Mouse (Mus musculus): ENCODE results near the gene AW549877. TPM values are rescaled to one million over a fixed set of nuclear protein-coding genes. Genes with fewer than 3 reads are reported as not detected.

AW549877 gene
- 0.48 TPM in 1 of 2 replicates, not detected in the other for polyA plus RNA-seq (2012; ENCODE audit: insufficient read depth, low replicate concordance)

DNA sequence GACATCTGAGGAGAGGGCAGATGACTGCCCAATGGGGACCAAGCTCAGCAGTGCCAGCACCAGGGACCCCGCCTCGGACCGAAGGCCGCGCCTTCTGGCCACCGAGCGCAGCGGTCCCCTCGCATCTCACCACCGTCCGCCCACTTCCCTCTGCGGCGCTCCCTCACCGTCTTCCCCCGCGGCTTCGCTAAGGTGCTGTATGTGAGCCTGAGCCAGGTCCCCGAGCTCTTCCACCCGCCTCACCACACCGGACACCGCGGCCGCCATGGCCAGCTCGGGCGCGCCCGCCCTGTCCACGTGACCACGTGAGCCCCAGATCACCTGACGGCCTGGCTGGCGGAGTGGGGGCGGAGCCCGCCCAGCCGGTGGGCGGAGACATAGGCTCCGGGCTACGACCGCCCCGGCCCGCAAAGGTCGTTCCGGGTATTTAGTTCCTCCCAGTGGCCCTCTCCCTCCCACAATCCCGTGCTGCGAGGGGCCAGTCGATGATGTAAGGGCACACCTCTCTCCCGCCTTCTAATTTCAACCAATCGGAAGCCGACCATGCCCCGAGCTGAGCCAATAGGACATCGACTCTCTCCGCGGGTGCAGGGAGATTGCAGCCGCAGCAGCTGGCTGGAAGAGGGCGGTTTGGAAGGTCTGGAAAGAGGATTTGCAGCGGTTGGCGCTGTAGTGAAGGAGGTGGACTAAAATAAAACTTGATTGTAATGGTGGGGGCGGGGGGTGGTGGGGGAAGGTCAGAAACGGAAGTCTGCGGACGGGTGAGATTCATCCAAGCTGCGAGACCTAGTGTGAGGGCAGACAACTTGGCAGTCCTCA is at the start of gene AW549877:
AW549877 (minus strand) TSS at position 297 of the 819 bp plus-strand sequence.
- Histone ChIP-seq H3K36me3 (replicated peaks; ENCODE audit: low read length) (peaks cover 19% of the 10 kb centered on the region), H3K27me3 (replicated peaks) (no peaks in the 10 kb centered on the region)
- TF ChIP-seq FLI1 (IDR thresholded peaks at IDR 0.05; ENCODE audit: low read length): no peak
- no peak for TF ChIP-seq GATA1 (IDR thresholded peaks at IDR 0.05; ENCODE audit: borderline replicate concordance, low read length)

DNA sequence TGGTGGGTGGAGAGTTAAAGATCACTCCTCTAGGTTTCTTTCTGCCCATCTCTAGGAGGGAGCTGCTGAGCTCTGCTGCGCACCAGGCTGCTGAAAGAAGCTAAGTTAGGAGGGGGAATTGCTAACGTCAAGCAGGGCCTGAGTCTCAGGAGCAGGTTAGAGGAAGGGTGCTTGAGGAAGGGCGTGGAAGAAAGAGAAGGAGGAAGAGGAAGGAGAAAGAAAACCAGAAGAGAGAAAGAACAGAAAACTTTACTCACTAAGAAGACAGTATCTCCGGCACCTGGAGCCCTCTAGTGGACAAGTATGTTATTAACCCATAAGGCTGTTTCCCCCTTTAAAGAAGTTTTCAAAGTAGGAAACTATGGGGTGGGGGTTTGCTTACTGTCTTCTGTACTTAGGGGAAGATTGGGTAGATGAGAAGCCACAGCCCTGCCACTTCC is 47.5 kb upstream of the AW549877 start:
- TF ChIP-seq FLI1 (IDR thresholded peaks at IDR 0.05; ENCODE audit: low read length) (no peak), GATA1 (IDR thresholded peaks at IDR 0.05; ENCODE audit: borderline replicate concordance, low read length) (no peak)
- no peaks in the 10 kb centered on the region for H3K27me3 ChIP-seq (replicated peaks)
- H3K4me1 ChIP-seq: peaks cover 18% of the 10 kb centered on the region
- peaks cover 71% of the 10 kb centered on the region for H3K36me3 ChIP-seq (replicated peaks; ENCODE audit: low read length)
- H3K4me3 ChIP-seq (replicated peaks): peak overlapping the region; percentile 75
- H3K9me3 ChIP-seq: no peaks in the 10 kb centered on the region; the same call in 1 of the 2 replicates

More for the DNA sequence above, at the start of gene AW549877:
- H3K4me3 ChIP-seq (replicated peaks): peak within 1 kb of the TSS; percentile 99
- no peaks in the 10 kb centered on the region for H3K9me3 ChIP-seq
- peaks cover 19% of the 10 kb centered on the region for H3K4me1 ChIP-seq

DNA sequence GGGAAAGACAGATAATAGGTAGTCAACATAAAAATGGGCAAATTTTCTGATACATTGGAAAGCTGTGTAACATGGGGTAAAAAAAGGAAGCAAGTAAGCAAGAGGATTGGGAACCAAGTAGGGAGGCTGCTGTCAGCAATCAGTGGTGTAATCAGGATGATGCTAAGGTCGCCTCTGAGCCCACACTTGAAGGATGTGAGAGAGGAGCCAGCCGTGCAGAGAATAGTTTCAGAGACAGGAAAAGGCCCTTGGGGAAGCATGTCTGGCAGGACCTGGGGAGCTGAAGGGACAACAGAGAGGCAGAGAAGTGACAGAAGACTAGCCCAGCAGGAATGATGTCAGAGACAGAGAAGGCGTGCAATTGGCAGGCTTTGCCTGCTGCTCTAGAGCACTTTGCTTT is 46.9 kb upstream of the AW549877 start:
- H3K27me3 ChIP-seq (replicated peaks): no peaks in the 10 kb centered on the region
- peaks cover 18% of the 10 kb centered on the region for H3K4me1 ChIP-seq
- TF ChIP-seq FLI1 (IDR thresholded peaks at IDR 0.05; ENCODE audit: low read length): no peak
- TF ChIP-seq GATA1 (IDR thresholded peaks at IDR 0.05; ENCODE audit: borderline replicate concordance, low read length): no peak
- H3K36me3 ChIP-seq (replicated peaks; ENCODE audit: low read length): peaks cover 71% of the 10 kb centered on the region
- no peak overlapping the region for H3K4me3 ChIP-seq (replicated peaks)
- no peaks in the 10 kb centered on the region; the same call in 1 of the 2 replicates for H3K9me3 ChIP-seq

DNA sequence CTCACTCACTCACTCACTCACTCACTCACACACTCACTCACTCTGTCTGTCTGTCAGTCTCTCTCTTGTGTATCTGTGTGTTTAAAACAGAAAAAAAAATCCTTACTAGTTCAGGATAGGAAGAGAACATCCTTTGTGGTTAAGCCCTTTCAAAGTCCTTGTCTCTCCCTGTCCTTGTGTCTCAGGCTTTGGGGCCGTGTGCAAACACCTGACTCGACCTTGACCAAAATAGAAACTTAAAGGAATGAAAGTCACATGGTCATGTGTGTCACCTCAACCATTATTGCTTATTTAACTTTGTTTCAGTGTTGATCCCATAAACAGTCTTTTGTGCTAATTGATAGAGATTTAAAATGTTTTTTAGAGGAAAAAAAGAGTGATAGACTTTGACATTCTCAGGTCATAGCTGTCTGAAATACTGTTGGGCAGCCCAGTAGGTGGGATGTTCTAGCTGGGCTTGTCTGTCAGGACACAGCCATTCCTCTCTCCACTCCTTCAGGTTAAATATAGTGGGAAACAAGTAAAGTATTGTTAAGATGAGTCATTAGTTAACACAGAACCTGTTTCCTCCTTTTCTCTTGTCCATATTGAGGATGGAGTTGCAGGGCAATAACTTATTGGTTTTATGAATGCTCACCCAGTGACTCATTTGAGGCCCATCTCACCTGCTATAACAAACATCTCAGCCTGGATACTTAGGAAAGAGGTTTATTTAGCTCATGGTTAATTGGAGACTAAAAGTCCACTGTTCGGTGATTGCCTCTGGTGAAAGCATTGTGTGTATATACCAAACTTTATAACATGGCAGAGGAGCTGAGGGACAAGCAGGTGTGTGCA is 37.8 kb upstream of the AW549877 start:
- peaks cover 30% of the 10 kb centered on the region for H3K4me1 ChIP-seq
- H3K9me3 ChIP-seq: no peaks in the 10 kb centered on the region
- H3K4me3 ChIP-seq (replicated peaks): no peak overlapping the region
- TF ChIP-seq GATA1 (IDR thresholded peaks at IDR 0.05; ENCODE audit: borderline replicate concordance, low read length): no peak
- TF ChIP-seq FLI1 (IDR thresholded peaks at IDR 0.05; ENCODE audit: low read length): no peak
- H3K27me3 ChIP-seq (replicated peaks): no peaks in the 10 kb centered on the region
- peaks cover 37% of the 10 kb centered on the region for H3K36me3 ChIP-seq (replicated peaks; ENCODE audit: low read length)

DNA sequence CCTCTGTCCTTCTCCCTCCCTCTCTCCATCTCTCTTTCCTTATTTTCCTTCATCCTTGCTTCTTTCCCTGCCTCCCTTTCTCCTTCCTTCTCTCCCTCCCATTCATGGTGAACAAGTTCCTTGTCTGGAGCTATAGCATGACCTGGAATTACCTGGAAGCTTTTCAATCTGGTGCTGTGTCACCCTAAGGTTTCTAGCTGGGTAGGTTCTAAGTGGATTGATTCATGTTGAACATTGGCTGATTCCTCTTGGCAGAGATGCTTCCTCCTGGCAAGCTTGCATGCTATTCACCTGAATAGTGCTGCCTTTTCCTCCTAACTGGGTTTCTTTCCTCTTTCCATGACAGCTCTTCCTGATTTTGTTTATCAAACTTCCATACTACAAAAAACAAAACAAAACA is 33.4 kb upstream of the AW549877 start:
- Histone ChIP-seq H3K36me3 (replicated peaks; ENCODE audit: low read length) (no peaks in the 10 kb centered on the region), H3K4me3 (replicated peaks) (no peak overlapping the region), H3K9me3 (no peaks in the 10 kb centered on the region), H3K4me1 (peaks cover 52% of the 10 kb centered on the region), H3K27me3 (replicated peaks) (no peaks in the 10 kb centered on the region)
- TF ChIP-seq GATA1 (IDR thresholded peaks at IDR 0.05; ENCODE audit: borderline replicate concordance, low read length): no peak
- no peak for TF ChIP-seq FLI1 (IDR thresholded peaks at IDR 0.05; ENCODE audit: low read length)

DNA sequence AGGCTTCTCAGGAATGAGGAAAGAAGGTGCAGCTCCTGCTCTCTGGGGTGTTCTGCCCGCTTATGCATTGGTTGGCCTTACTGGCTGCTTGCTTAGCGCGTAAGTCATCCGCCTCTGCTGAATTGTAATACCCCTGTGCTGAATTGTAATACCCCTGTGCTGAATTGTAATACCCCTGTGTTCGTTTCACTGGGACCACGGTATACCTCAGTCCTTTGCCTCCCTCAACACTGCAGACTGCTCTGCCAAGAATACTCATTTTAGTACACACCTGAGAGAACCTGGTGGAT is 32.8 kb upstream of the AW549877 start:
- peaks cover 49% of the 10 kb centered on the region for H3K4me1 ChIP-seq
- H3K36me3 ChIP-seq (replicated peaks; ENCODE audit: low read length): no peaks in the 10 kb centered on the region
- no peak for TF ChIP-seq FLI1 (IDR thresholded peaks at IDR 0.05; ENCODE audit: low read length)
- no peak for TF ChIP-seq GATA1 (IDR thresholded peaks at IDR 0.05; ENCODE audit: borderline replicate concordance, low read length)
- H3K27me3 ChIP-seq (replicated peaks): no peaks in the 10 kb centered on the region
- H3K9me3 ChIP-seq: no peaks in the 10 kb centered on the region
- no peak overlapping the region for H3K4me3 ChIP-seq (replicated peaks)

DNA sequence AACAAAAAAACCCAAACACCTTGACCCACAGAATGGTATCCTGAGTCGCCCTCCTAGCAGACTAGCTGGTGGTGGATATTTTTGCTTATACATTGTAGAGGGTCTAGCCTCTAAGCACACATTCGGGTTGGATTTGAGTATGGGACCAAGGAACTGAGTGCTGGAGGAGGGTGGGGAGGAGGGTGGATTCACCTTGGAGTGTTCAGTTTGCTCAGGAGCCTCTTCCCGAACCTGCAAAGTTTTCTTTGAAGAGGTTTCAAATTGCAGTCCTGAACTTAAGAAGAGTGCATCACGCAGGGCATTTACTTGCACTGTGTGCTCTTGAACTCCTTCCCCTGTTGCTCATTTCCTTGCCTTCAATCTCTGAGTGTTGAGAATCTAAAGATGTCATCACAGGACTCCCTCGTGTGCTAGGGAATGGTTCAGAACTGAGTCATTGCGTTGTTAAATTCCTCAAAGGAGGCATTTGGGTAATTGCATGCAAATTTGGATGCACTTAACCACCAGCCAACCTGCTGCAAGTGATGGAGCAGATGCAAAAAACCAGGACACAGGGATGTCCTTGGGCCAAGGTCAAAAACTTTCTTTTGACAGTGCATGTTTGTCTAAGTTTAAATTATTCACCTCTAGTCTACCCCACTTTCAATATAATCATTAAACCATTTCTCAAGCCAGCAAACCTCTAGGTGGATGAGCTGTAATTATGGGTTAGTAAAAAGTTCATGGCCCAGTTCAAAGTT is 32.3 kb upstream of the AW549877 start:
- Histone ChIP-seq H3K4me3 (replicated peaks) (peak overlapping the region; percentile 97), H3K4me1 (peaks cover 47% of the 10 kb centered on the region), H3K9me3 (no peaks in the 10 kb centered on the region), H3K36me3 (replicated peaks; ENCODE audit: low read length) (no peaks in the 10 kb centered on the region), H3K27me3 (replicated peaks) (no peaks in the 10 kb centered on the region)
- TF ChIP-seq GATA1 (IDR thresholded peaks at IDR 0.05; ENCODE audit: borderline replicate concordance, low read length): no peak
- no peak for TF ChIP-seq FLI1 (IDR thresholded peaks at IDR 0.05; ENCODE audit: low read length)

DNA sequence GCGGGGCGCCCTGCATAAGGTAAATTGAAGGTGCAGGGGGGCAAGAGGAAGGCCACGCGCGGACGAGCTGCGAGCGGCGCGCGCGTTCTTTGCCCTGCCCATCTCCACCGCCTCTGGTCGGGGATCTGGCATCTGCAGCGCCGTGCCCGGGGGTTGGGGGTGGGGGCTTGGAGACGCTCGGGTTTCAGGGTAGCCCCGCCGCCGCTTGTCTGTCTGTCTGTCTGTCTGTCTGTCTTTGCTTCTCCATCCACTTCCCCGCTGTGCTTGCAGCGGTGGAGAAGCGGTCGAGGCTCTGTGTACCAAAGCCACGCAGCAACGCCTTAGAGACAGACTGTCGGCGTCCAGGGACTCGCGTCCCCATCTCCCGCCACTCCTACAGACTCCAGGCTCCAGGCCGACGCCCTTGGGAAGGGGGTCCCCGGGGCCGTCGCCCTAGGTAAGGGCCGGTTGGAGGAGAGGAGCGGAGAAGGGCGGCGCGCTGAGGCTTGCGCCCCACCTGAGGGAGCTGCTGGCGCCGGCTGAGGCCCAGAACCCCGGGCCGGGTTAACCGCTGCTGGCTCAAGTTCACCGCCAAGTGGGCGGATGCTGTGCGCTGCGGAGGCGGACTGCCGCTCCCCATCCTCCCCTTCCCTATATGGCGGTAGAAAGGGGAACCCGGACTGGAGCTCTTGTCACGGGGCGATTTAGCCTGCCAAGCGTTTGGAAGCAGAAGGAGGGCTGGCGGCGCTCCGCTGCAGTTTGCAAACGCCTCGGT is 31.5 kb upstream of the AW549877 start:
- no peak for TF ChIP-seq FLI1 (IDR thresholded peaks at IDR 0.05; ENCODE audit: low read length)
- no peaks in the 10 kb centered on the region for H3K9me3 ChIP-seq
- H3K36me3 ChIP-seq (replicated peaks; ENCODE audit: low read length): no peaks in the 10 kb centered on the region
- H3K4me1 ChIP-seq: peaks cover 44% of the 10 kb centered on the region
- peak overlapping the region; percentile 97 for H3K4me3 ChIP-seq (replicated peaks)
- no peaks in the 10 kb centered on the region for H3K27me3 ChIP-seq (replicated peaks)

DNA sequence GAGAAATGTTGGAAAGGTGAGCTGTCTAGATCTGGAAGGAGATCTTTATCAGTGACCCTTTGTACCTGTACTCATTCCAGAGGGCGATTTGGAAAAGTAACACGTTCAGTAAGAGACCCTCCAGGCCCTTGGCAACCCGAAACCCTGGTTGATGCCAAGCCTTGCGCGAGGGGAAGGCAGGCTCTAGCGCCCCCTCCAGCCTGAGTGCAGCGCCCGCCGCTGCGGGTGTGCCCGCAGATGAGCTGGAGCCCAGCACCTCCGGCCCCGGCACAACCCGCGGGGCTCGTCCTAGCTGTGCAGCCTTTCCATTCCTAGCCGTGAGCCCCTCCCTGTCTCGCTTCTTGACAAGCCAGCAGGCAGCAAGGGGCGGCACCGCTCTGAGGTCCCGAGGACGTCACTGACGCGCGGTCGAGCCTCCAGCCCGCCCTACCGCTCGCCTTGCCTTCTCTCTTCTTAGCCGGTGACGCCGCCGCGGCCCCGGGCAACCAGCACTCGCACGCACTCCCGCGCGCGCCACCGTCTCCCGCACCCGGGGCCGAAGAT is 30.8 kb upstream of the AW549877 start, which contains the start of gene Oxct1:
Oxct1 (plus strand) TSS at position 153 of the 543 bp plus-strand sequence.
- peak within 1 kb of the TSS; percentile 97 for H3K4me3 ChIP-seq (replicated peaks)
- no peaks in the 10 kb centered on the region for H3K36me3 ChIP-seq (replicated peaks; ENCODE audit: low read length)
- TF ChIP-seq FLI1 (IDR thresholded peaks at IDR 0.05; ENCODE audit: low read length) (no peak), GATA1 (IDR thresholded peaks at IDR 0.05; ENCODE audit: borderline replicate concordance, low read length) (no peak)
- H3K27me3 ChIP-seq (replicated peaks): no peaks in the 10 kb centered on the region
- peaks cover 45% of the 10 kb centered on the region for H3K4me1 ChIP-seq
- H3K9me3 ChIP-seq: no peaks in the 10 kb centered on the region

Measured in megakaryocyte, embryonic 14.5 days (primary cell).